Mouse (Mus musculus) ES-Bruce4 (cell line): Measurements from ENCODE around the gene Ppp2r5b.

ENCODE experiments used
- CTCF ChIP-seq: IDR thresholded peaks from one replicate; pipeline ENCODE4 v1.8.1; 2011; ENCODE audit warnings: low read depth, low read length
- EP300 ChIP-seq: IDR thresholded peaks from 2 replicates; pipeline ENCODE4 v1.6.1; 2011; ENCODE audit warnings: low read depth, low read length; ENCODE audit not compliant: insufficient read depth
- POLR2A ChIP-seq: IDR thresholded peaks from one replicate; pipeline ENCODE4 v1.8.1; 2011; ENCODE audit warnings: low read length; ENCODE audit not compliant: insufficient read depth

DNA sequence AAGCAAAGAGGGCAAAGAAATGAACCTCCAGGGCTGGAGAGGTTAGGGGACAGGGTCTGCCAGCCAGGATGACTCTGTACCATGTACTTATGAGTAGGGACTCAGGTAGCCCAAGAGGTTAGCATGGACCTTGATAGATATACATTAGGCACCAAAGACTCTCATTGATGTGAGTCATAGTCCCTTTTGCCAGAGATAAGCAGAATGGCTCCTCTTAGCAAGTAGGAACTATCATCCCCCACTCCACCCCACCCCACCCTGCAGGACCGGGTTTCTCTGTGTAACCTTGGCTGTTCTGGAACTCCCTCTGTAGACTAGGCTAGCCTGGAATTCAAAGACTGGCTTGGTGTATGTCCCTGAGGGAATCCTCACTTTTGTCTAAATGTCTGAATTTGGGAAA lies 4.5 kb upstream of the Ppp2r5b start:
- no peak for TF ChIP-seq POLR2A
- no peak for TF ChIP-seq EP300
- no peak for TF ChIP-seq CTCF
